Mouse (Mus musculus) T-helper 1 cell (primary cell): Measurements from ENCODE around the gene Rabep1.
"Not testable (repeated sequence)": the region's sequence is repeated elsewhere in the genome, so short reads cannot be mapped to it uniquely, and the experiment has no call there.

Experiments used
- in situ Hi-C: fragments of 300-600 bp; cut with MboI, MseI; formaldehyde crosslinking; loops from one replicate; pipeline ENCODE4 v1.15.1; 2025; ENCODE audit warnings: high pct_unique_total_duplicates

Gene Rabep1

DNA sequence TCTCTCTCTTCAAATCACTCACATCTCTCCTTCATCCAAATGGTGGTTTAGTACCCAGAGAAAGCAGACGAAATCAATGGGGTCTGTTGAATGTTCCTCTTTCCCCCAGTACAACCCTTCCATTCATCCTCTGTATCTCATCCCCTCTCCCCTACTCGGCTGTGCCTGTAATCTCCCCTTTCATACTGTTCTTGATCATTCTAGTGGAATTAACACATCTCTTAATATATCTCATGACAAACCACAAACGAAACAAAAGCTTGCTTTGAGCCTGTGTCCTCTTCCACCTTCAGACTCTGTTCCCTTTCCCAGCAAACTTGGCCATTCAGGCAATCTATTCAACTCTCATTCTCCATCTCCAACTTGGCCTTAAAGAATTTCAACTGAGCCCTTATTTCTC, 13.4 kb upstream of the Rabep1 start:
- in situ Hi-C loops: no loop called here

DNA sequence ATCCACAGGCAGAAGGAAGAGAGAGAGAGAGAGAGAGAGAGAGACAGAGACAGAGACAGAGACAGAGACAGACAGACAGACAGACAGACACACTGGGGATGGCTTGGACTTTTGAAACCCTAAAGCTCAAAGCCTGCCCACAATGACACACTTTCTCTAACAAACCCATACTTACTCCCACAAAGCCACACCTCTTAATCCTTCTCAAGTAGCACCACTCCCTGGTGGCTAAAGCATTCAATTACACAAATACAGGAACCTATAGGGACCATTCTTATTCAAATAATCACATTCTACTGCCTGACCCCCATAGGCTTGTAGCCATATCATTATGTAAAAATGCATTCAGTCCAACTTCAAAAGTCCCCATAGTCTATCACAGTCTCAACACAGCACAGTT, 11.2 kb upstream of the Rabep1 start:
- in situ Hi-C loops: no loop called here

DNA sequence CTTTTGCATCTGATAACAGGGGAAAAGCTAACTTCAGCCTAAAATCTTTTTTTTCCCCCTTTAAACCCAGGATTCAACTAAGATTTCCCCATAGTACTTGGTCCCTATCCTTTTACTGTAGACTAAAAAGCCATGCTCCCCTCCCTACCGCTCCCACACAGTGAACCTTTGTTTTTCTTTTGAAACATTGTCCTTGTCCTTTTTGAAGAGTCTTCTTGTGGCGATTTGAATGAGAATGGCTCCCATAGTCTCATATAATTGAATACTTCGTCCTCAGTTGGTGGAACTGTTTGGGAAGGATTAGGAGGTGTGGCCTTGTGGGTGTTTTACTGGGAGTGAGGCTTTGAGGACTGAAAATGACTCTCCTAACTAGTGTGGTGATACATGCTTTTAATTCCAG, 10.7 kb upstream of the Rabep1 start:
- in situ Hi-C loops: no loop called here

DNA sequence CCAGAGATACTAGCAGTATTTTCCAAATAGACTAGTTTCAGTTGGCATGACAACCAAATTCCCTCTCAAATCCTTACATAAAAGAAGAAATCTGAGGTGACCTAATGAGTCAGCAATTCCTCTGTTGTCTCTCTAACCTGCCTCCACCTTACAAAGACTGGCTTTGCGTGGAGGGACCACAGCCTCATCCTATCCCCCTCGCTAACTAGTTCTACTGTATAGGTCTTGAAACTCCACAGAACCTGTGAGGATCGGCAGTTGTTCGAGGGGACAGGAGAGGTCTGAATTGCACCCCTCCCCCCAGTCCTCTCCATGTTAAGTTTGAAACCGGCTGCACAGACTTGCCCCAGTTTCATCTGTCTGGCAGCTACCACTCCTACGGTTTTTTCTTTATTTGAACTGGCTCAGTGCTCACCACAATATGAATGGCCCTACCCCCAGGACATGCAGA, 9.2 kb upstream of the Rabep1 start:
- in situ Hi-C loops: no loop called here

DNA sequence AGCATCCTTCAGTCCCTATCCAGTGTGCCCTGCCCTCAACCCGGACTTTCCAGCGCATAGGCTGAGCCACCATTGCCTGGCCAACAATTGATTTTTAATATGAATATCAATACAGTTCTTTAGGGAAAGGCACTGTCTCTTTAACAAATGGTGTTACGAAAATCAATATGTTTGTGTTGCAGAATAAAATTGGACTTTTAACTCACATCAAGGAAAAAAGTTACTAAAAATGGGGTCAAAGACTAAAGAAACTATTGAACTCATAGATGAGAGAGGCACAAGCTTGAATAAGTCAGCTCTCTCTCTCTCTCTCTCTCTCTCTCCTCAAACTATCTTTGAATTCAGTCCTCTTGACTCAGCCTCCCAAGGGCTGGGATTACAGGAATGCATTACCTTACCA, 7.5 kb upstream of the Rabep1 start:
- in situ Hi-C loops: no loop called here

DNA sequence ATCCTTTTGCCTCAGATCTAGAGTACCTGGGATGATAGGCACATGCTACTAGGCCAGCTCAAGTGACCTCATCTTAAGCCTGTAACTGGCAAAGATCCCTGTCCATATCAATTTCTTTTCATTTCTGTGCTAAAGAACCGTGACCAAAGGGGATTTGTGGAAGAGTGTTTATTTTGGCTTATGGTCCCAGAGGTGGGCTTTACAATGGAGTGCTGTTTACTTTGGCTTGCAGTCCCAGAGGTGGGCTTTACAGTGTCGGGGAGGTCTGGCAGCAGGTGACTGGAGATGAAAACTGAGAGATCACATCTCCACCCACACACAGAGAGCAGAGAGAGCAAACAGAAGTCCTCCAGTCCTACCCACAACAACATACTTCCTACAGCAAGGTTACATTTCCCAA, 6.0 kb upstream of the Rabep1 start:
- in situ Hi-C loops: no loop called here

DNA sequence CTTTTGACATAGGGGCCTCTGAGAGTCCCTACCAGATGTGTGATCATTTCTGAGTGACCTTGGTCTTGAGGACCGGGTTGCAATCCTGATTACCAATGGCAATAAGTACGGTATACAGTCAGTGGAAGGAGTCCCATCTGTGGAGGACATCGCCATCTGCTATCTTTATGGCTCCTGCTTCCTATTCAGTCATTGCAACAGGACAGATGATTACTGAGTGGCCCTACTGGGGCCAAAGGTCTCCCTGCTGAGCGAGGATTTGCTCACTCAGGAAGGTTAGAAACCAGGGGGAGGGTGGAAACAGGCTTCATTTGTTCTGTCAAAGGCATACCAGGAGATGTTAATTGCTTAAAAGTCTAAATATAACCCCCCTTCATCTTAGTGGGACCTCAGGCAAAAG, 1.6 kb upstream of the Rabep1 start:
- in situ Hi-C loops: no loop called here

DNA sequence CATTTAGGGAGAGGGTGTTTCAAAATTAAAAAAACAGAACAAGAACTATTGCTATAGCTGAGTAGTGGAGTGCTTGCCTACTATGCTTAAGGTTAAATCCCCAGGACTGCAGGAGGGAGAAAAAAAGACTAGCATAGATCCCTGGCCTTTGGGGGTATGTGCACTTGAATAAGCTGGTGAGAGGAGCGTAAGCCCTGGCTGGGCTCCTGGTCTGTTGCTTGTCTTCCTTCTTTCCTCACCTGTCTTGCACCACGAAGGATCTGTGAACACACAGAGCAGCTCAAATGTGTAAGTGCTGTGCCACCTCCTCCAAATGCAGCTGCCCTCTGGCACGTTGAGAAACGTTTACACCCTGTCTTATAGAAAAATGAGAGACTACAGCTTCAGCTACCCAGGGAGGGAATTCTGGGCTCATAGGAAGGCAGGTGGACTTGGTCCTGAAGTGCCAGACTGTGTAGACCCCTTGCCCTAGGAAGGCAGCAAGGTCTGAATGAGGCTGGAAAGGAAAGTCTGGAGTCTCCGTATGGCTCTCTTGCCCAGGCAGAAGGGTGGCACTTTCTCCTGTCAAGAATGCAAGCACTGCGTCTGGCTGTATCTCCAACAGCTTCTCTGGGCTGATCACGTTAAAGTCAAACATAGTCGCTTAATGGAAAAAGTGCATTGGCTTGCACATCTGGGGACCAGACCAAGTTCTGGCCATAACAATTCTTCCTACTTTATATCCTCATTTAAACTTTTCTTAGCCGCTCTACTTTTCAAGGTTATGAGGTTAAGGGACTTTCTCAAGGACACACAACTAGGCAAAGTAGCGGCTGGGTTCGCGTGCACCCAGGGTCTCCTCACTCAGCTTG, 652 bp upstream of the Rabep1 start:
- in situ Hi-C loops: no loop called here

DNA sequence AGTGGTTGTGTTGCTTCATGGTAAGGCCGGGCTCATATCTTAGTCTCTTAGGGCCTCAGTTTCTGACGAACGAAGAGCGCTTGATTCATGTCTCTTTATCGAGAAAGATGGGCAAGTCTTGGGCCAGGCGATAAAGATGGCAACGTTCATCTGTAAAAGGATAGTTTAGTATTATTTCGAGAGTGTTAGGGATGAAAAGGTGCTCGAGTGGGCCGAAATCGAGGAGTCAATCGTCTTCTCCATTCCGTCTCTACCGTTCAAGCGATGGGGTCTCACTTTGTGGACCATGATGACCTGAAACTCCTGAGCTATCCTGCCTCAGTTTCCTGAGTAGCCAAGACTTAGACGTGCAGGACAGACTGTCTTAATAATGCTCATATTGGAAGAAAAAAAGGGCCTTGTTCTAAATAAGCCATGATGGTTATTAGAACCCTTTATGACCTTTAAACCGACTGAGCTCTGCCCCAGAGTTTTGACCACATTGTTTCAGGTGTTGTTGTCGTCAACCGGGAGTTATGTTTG, 940 bp downstream of the Rabep1 start:
- in situ Hi-C loops: no loop called here

DNA sequence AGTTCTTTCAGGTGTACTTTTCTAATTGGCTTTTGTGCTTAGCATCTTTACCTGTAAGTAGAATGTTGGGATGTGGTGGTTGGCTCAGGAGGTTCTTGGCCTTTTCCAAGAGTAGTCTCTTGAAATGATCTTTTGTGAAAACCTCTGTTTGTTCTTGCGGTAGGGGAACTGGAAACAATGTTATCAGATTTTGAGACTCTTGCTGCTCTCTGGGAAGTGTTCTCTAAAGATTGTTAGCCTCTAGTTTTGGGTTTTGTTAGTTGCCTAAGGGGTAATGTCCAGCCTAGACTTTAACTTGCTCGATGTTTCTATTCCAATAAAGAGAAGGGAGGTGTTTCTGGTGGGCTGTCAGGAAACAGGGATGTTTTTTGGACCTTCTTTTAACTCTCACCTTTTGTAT, 1.5 kb downstream of the Rabep1 start:
- in situ Hi-C loops: no loop called here

DNA sequence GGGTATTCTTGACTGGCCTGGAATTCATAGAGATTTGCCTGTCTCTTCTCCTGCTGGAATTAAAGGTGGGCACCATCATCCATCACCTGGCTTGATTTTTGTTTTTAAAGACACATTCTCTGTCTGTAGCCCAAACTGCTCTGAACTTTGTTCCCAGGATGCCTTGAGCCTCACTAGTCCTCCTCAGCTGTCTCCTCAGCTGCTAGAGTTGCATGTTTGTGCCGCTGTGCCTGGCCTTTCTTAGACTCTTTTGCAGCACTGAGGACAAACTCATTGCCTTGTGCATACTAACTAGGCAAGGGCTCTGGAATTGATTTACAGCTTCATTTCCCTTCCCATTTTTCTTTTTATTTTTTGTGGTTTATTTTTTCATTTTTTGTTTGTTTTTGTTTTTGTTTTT, 15.8 kb downstream of the Rabep1 start:
- in situ Hi-C loops: no loop called here

DNA sequence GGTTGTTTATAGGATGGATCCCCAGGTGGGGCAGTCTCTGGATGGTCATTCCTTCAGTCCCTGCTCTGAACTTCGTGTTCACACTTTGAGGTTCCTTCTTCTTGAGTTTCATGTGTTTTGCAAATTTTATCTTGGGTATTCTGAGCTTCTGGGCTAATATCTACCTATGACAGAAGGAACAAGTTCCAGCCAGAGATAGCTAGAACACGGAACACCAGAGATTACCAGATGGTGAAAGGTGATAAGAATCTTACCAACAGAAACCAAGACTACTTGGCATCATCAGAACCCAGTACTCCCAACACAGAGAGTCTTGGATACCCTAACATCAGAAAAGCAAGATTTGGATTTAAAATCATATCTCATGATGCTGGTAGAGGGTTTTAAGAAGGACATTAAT, 18.6 kb downstream of the Rabep1 start:
- in situ Hi-C loops: not testable (repeated sequence)

DNA sequence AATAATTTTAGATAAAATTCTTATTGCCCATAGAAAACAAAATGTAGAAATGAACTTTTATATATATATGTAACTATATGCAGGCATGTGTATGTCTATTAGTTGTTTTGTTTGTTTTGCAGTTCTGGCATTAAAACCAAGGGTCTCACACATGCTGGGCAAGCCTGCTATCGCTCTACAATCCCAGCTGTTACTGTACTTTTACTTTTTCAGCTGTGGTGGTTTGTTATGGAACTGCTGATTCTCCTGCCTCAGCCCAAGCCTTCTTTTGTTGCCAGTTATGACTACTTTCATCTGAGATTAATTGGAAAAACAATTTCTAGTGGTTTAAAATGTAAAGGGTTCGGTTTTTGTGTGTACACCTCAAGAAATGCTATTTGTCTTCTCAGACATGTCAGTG, 20.6 kb downstream of the Rabep1 start:
- in situ Hi-C loops: no loop called here

DNA sequence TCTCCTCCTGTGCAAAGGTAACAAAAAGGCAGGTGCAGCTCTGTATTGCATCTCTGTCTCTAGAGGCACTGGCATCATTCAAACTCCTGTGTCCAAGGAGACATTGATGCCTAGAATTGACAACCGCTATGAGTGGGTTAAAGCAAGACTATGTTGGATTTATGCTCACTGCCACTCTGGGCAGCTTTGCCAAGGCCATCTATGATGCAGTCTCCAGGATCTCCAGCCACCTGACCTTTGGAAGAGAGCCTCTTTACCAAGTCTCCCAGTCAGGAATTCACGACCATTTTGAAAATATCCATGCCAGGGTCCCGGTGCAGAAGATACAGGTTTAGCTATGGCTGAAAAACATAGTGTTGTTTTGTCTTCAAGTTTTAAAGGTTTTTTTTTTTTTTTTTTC, 24.7 kb downstream of the Rabep1 start:
- in situ Hi-C loops: no loop called here

DNA sequence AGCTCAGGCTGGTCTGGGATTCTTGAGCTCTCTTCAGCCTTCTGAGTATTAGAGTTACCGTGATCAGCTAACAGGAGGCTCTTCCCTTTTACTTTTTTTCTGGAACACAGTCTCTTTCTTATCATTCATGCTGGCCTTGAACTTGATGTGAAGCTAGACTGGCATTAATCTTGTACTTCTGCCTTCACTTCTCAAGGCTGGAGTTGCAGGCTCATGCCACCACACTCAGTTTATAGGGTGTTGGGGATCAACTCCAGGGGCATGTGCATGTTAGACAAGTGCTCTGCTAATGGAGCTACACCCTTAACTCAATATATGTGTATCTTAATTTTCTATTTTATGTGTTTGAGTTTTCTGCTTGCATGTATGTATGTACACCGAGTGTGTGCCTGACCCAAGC, 25.2 kb downstream of the Rabep1 start:
- in situ Hi-C loops: no loop called here

DNA sequence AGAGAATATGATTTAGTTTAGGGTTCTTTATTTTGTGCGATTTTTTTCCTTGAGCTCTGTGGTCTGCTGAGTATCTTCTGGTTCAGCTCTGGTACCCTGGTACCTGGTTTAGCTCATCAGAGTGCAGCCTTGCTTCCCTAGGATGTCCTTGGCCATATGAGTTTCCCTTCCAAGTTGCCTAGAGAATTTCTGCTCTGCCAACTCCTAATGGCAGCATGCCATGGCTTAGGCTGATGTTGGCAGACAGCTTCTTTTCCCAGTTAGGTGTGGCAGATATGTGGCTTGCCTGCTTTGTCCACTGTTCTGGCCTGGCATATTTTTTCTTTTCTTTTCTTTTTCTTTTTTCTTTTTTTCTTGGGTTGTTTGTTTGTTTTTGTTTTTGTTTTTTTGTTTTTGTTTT, 25.8 kb downstream of the Rabep1 start:
- in situ Hi-C loops: no loop called here

DNA sequence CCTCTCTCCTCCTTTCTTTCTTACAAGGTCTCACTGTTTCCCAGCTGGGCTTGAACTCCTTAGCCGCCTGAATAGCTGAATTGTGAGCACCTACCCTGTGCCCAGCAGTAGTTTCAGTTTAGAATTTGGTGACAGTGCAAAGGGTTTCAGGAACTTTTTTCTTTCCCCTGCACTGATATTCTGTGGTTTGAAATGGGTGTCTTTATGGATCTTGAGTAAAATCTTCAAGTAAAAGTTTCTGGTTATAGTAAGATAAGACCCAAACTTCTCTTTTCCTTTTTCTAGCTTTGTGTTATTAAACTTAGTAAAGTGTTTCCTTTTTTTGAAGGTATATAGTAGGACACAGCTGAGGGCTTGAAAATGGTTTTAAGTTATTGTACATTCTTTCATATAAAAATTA, 26.5 kb downstream of the Rabep1 start:
- in situ Hi-C loops: no loop called here

DNA sequence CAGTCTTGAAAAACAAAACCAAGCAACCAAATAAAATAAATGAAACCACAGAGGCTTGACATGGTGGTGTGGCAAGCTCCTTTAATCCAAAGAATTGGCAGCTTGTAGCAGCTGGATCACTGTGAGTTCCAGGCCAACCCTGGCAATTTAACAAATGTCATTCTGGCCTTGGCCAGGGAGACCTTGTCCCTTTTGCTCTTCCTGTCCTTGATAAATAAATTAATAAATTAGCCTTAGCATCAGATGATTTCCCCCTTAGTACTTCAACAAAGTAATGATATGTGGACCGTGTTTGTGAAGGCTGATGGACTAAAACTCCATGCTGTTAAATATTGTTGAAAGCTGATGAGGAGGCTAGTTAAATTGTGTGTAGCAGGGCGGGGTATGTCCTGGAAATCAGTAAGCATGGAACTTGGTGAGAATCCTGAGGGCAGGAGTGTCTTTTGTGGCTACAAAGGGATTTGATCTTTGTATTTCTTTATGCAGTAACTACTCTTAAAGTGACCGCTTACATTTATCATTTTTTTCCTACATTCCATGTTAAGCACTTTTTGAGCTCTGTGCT, 27.3 kb downstream of the Rabep1 start:
- in situ Hi-C loops: no loop called here

DNA sequence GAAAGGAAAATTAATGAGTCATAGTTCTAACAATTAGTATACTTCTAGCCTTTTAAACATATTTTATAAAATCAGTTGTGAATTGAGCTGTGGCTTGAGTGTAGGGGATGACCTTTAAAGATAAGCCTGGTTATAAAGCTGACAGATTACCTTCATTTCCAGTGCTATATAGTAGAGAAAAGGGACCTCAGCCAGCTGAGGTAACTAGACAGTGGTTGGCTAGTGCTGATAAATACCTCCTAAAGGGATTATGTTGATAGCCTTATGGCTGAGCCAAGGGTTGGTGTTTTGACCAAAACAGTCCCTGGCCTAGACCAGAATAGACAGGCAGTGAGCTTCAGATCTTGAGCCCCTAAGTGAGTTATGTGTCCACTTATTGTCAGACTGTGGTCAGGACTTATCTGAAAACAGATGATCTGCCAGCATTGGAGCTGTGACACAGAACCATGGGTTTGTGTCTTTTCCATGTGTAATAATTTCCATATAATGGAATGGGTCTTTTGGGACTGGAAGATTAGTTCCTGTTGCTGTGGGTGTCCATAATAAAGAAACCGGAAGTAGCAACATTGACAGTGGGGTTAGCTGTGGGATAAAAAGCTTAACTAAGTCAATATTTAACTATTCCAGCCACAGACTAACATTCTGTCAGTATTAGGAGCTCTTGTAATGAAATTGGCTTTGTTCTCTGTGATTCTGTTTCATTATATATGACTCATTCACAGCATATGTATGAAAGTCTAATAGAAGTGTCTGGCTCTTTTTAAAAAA, 29.5 kb downstream of the Rabep1 start:
- in situ Hi-C loops: no loop called here

DNA sequence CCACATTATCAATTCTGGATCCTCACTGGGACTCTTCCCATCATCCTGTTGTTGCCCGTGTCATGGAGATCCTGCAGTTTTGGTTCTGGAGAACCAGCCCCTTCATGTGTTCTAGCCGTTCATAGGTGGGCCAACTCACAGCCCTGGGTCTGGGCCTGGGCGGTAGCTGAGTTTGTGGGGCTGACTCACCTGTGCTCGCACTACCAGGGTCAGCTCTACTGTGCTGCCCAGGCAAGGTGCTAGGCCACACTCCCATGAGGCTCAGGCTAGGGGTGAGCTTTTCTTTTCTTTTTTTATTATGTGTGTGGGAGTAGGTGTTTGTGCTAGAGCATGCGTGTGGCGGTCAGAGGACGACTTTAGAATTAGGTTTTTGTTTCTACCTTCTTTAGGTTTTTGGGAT, 33.1 kb downstream of the Rabep1 start:
- in situ Hi-C loops: no loop called here

DNA sequence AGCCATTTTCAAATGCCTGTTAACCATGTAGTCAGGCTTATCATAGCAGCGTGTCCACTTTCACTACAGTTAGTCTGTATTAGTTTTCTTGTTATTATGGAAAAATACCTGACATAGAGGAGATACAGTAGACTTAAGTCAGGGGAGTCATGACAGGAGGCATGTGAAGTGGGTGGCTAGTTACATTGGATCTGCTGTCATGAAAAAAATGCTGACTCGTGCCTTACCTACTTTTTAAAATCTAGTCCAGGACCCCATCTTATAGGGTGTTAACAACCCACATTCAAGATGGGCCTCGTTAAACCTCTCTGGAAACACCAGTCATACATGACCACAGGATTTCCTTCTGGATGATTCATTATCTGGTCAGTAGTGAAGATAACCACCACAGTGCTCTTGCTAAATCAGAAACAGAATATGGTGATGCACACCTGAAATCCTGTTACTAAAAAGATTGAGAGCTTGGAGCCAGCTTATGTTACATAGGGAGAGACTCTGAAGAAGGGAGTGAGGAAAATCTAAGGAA, 38.4 kb downstream of the Rabep1 start:
- in situ Hi-C loops: loop anchor here (10.0 kb wide), 1 partner anchor 1418 kb away; no protein-coding TSS in a partner anchor

DNA sequence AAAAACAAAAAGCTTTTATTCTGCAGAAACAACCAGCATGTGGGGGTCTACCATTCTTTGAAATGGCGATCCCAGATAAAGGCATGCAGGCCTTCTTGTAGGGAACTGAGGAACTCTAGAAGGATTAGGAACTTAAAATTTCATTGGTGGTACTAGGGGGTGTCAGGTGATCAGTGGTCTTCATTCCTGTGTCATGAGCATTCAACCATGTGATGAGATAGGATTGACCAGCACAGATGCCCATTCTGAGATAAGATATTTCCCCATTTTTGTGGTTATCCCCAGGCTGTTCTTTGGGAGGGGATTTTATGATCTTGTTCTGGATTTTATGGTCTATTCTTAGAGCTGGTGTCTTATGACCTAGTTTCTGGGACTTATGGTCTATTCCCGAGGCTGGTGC, 46.1 kb downstream of the Rabep1 start:
- in situ Hi-C loops: no loop called here
